Mouse (Mus musculus) erythroblast, adult 5-6 weeks (primary cell): ENCODE measurements around the gene Olfr91. TPM values are rescaled to one million over a fixed set of nuclear protein-coding genes. Genes with fewer than 3 reads are reported as not detected.

Experiments used
- ATAC-seq: replicated peaks from 2 replicates; pipeline ENCODE4 v1.8.0; 2016; ENCODE audit warnings: moderate number of reproducible peaks, mild to moderate bottlenecking, moderate TSS enrichment, inconsistent platforms; ENCODE audit not compliant: poor library complexity, low FRiP score, severe bottlenecking
- total RNA-seq, 2 experiments: library from RNA; stranded (forward) in 1 of 2; stranded (reverse) in 1 of 2; fragments of 150-400 nt in 1 of 2; fragments of 200-764, 138-1000 nt in 1 of 2; gene quantifications; 2 replicates each; pipeline versions ENCODE4 v1.2.3 to v1.2.4; 2015 to 2017; ENCODE audit warnings: low replicate concordance in 2 of 2

The Olfr91 gene
- total RNA-seq, 2 experiments from 2014 or later, result not detected

- no peak for ATAC-seq
Measured at GRCm38 (mm10) chr17:37063063-37063462, 35.0 kb downstream of the Olfr91 start.

- ATAC-seq, result no peak
Measured at GRCm38 (mm10) chr17:37062101-37062641, 35.9 kb downstream of the Olfr91 start.

- ATAC-seq, result no peak
Measured at GRCm38 (mm10) chr17:37061435-37061834, 36.6 kb downstream of the Olfr91 start.

DNA sequence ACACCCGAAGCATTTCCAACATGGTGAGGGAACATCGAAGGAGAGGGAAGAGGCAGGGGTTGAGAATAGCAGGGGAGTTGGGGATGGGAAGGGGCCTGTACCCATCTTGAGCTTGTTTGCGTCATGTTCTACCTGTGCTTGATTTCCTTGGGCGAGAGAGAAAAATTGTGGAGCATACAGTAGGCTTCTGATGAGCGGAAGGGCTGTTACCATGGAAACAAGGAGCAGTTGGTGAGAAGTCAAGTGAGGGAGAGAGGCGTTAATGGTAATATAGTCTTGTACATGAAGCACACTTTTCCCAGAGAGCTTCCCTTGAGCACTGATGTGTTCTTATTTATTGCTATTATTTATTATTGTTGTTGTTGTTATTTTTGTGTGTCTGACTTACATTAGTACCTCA, 41.1 kb downstream of the Olfr91 start:
- ATAC-seq, result no peak

DNA sequence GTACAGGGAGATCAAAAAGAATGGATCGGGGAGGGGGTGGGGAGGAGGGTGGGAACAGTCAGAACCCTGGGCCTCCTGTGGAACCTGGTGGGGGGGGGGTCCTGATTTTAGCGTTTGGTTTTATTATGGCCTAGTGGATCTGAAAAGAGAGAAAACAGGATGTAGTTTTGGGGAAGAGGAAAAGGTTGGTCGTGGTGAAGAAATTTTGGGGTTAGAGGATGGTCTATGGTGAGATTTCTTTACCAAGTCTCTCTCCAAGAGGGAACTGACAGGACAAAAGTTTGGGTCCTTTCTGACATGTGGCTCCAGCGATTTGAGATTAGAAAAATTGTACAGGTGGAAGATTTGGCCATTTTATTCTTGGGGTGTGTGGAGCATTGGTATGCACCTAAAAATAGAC, 46.3 kb downstream of the Olfr91 start:
- ATAC-seq, result no peak

DNA sequence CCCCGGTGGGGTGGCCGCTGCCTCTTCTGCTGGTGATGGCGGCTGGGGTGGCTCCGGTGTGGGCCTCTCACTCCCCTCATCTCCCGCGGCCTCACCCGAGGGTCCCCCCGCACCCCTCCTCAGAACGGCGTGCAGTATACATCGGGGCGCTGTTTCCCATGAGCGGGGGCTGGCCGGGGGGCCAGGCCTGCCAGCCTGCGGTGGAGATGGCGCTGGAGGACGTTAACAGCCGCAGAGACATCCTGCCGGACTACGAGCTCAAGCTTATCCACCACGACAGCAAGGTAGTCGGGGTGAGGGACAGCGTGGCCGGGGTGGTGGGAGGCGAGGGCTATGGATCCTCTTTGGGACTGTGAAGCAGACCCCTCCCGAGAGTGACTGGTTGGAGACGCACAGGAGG, 47.2 kb downstream of the Olfr91 start:
- no peak for ATAC-seq

DNA sequence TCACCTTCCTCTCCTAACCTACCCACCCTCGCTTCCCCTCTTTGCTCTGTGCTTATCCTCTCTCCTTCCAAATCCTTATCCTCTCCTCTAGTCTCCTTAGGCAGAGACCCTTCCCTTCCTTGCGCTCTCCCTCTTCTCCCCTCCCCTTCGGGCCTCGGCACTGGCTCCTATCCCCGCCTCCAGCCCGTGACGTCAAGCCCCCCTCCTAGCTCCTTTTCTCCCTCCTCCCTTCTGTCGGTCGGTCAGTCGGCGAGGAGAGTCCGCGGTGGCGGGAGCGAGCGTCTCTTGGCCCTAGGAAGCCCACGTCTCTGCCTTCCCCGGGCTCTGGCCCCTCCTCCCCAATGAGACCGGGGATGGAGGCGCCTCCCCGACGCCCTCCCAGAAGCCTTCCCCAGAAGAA, 47.7 kb downstream of the Olfr91 start:
- ATAC-seq, result no peak

- ATAC-seq, result no peak
Measured at GRCm38 (mm10) chr17:37049570-37050310, 48.3 kb downstream of the Olfr91 start.

- no peak for ATAC-seq
Measured at GRCm38 (mm10) chr17:37048383-37048782, 49.7 kb downstream of the Olfr91 start.

- no peak for ATAC-seq
Measured at GRCm38 (mm10) chr17:37047981-37048380, 50.1 kb downstream of the Olfr91 start.

- no peak for ATAC-seq
Measured at GRCm38 (mm10) chr17:37047332-37047976, 50.6 kb downstream of the Olfr91 start.

- no peak for ATAC-seq
Measured at GRCm38 (mm10) chr17:37046312-37047112, 51.6 kb downstream of the Olfr91 start.

GRCm38 (mm10) chr17:37045611-37046311, 52.3 kb downstream of the Olfr91 start, which contains the start of gene Gabbr1:
Gene Gabbr1 (plus strand): TSS chr17:37045966.
- no peak for ATAC-seq

- ATAC-seq, result no peak
Measured at GRCm38 (mm10) chr17:37044651-37045244, 53.3 kb downstream of the Olfr91 start.

Other genes with a start within 250 kb of the Olfr91 start
- not detected in 2 replicates for gene Trim15, start 231.1 kb downstream of the Olfr91 start, total RNA-seq (2015; ENCODE audit: low replicate concordance)
- gene Trim15, start 231.1 kb downstream of the Olfr91 start, total RNA-seq (2017; ENCODE audit: low replicate concordance), result 0.70 and 2.5 TPM in 2 replicates
- gene Trim10, start 228.7 kb downstream of the Olfr91 start, total RNA-seq (2015; ENCODE audit: low replicate concordance), result 592 TPM in 2 replicates
- gene Trim10, start 228.7 kb downstream of the Olfr91 start, total RNA-seq (2017; ENCODE audit: low replicate concordance), result 1,227 and 1,601 TPM in 2 replicates
- not detected in 2 replicates for gene Trim40, start 208.2 kb downstream of the Olfr91 start, total RNA-seq (2015; ENCODE audit: low replicate concordance)
- gene Trim40, start 208.2 kb downstream of the Olfr91 start, total RNA-seq (2017; ENCODE audit: low replicate concordance), result not detected in 2 replicates
- gene Trim31, start 200.2 kb downstream of the Olfr91 start, total RNA-seq (2015; ENCODE audit: low replicate concordance), result not detected in 2 replicates
- gene Trim31, start 200.2 kb downstream of the Olfr91 start, total RNA-seq (2017; ENCODE audit: low replicate concordance), result not detected in 2 replicates
- not detected in 2 replicates for gene Rnf39, start 155.4 kb downstream of the Olfr91 start, total RNA-seq (2015; ENCODE audit: low replicate concordance)
- gene Rnf39, start 155.4 kb downstream of the Olfr91 start, total RNA-seq (2017; ENCODE audit: low replicate concordance), result not detected in 2 replicates
- gene Ppp1r11, start 146.5 kb downstream of the Olfr91 start, total RNA-seq (2015; ENCODE audit: low replicate concordance), result 21.9 and 35.5 TPM in 2 replicates
- gene Ppp1r11, start 146.5 kb downstream of the Olfr91 start, total RNA-seq (2017; ENCODE audit: low replicate concordance), result 8.8 and 14.4 TPM in 2 replicates
- gene Znrd1, start 139.7 kb downstream of the Olfr91 start, total RNA-seq (2015; ENCODE audit: low replicate concordance), result 18.8 and 23.2 TPM in 2 replicates
- 5.7 and 11.0 TPM in 2 replicates for gene Znrd1, start 139.7 kb downstream of the Olfr91 start, total RNA-seq (2017; ENCODE audit: low replicate concordance)
- gene Znrd1as, start 139.7 kb downstream of the Olfr91 start, total RNA-seq (2015; ENCODE audit: low replicate concordance), result 3.8 TPM in 1 of 2 replicates, not detected in the other
- 0.51 and 7.0 TPM in 2 replicates for gene Znrd1as, start 139.7 kb downstream of the Olfr91 start, total RNA-seq (2017; ENCODE audit: low replicate concordance)
- not detected in 2 replicates for gene 2410137M14Rik, start 117.0 kb downstream of the Olfr91 start, total RNA-seq (2015; ENCODE audit: low replicate concordance)
- not detected in 2 replicates for gene 2410137M14Rik, start 117.0 kb downstream of the Olfr91 start, total RNA-seq (2017; ENCODE audit: low replicate concordance)
- gene H2-M5, start 108.7 kb downstream of the Olfr91 start, total RNA-seq (2015; ENCODE audit: low replicate concordance), result not detected in 2 replicates
- gene H2-M5, start 108.7 kb downstream of the Olfr91 start, total RNA-seq (2017; ENCODE audit: low replicate concordance), result not detected in 2 replicates
- gene Zfp57, start 97.1 kb downstream of the Olfr91 start, total RNA-seq (2015; ENCODE audit: low replicate concordance), result not detected in 2 replicates
- not detected in 2 replicates for gene Zfp57, start 97.1 kb downstream of the Olfr91 start, total RNA-seq (2017; ENCODE audit: low replicate concordance)
- gene Mog, start 74.9 kb downstream of the Olfr91 start, total RNA-seq (2015; ENCODE audit: low replicate concordance), result not detected in 2 replicates
- gene Mog, start 74.9 kb downstream of the Olfr91 start, total RNA-seq (2017; ENCODE audit: low replicate concordance), result not detected in 2 replicates
- gene Gabbr1, start 52.3 kb downstream of the Olfr91 start, total RNA-seq (2015; ENCODE audit: low replicate concordance), result 0.42 and 1.2 TPM in 2 replicates
- gene Gabbr1, start 52.3 kb downstream of the Olfr91 start, total RNA-seq (2017; ENCODE audit: low replicate concordance), result 0.85 and 1.1 TPM in 2 replicates
- gene Olfr90, start 9.8 kb downstream of the Olfr91 start, total RNA-seq (2015; ENCODE audit: low replicate concordance), result not detected in 2 replicates
- gene Olfr90, start 9.8 kb downstream of the Olfr91 start, total RNA-seq (2017; ENCODE audit: low replicate concordance), result not detected in 2 replicates
- not detected in 2 replicates for gene Olfr92, start 21.8 kb upstream of the Olfr91 start, total RNA-seq (2015; ENCODE audit: low replicate concordance)
- gene Olfr92, start 21.8 kb upstream of the Olfr91 start, total RNA-seq (2017; ENCODE audit: low replicate concordance), result not detected in 2 replicates
- gene Olfr93, start 63.2 kb upstream of the Olfr91 start, total RNA-seq (2015; ENCODE audit: low replicate concordance), result not detected in 2 replicates
- gene Olfr93, start 63.2 kb upstream of the Olfr91 start, total RNA-seq (2017; ENCODE audit: low replicate concordance), result not detected in 2 replicates
- 5.4 TPM in 1 of 2 replicates, not detected in the other for gene Ubd, start 95.6 kb upstream of the Olfr91 start, total RNA-seq (2015; ENCODE audit: low replicate concordance)
- 1.7 and 4.7 TPM in 2 replicates for gene Ubd, start 95.6 kb upstream of the Olfr91 start, total RNA-seq (2017; ENCODE audit: low replicate concordance)
- gene Olfr94, start 102.7 kb upstream of the Olfr91 start, total RNA-seq (2015; ENCODE audit: low replicate concordance), result not detected in 2 replicates
- not detected in 2 replicates for gene Olfr94, start 102.7 kb upstream of the Olfr91 start, total RNA-seq (2017; ENCODE audit: low replicate concordance)
- not detected in 2 replicates for gene Olfr95, start 114.8 kb upstream of the Olfr91 start, total RNA-seq (2015; ENCODE audit: low replicate concordance)
- gene Olfr95, start 114.8 kb upstream of the Olfr91 start, total RNA-seq (2017; ENCODE audit: low replicate concordance), result not detected in 2 replicates
- not detected in 2 replicates for gene Olfr96, start 121.9 kb upstream of the Olfr91 start, total RNA-seq (2015; ENCODE audit: low replicate concordance)
- gene Olfr96, start 121.9 kb upstream of the Olfr91 start, total RNA-seq (2017; ENCODE audit: low replicate concordance), result not detected in 2 replicates
- gene Olfr97, start 139.1 kb upstream of the Olfr91 start, total RNA-seq (2015; ENCODE audit: low replicate concordance), result not detected in 2 replicates
- gene Olfr97, start 139.1 kb upstream of the Olfr91 start, total RNA-seq (2017; ENCODE audit: low replicate concordance), result not detected in 2 replicates
- gene Olfr98, start 165.5 kb upstream of the Olfr91 start, total RNA-seq (2015; ENCODE audit: low replicate concordance), result not detected in 2 replicates
- gene Olfr98, start 165.5 kb upstream of the Olfr91 start, total RNA-seq (2017; ENCODE audit: low replicate concordance), result not detected in 2 replicates
- not detected in 2 replicates for gene H2-M3, start 171.9 kb upstream of the Olfr91 start, total RNA-seq (2015; ENCODE audit: low replicate concordance)
- 2.9 and 3.3 TPM in 2 replicates for gene H2-M3, start 171.9 kb upstream of the Olfr91 start, total RNA-seq (2017; ENCODE audit: low replicate concordance)
- gene Olfr99, start 185.2 kb upstream of the Olfr91 start, total RNA-seq (2015; ENCODE audit: low replicate concordance), result not detected in 2 replicates
- 1.7 TPM in 1 of 2 replicates, not detected in the other for gene Olfr99, start 185.2 kb upstream of the Olfr91 start, total RNA-seq (2017; ENCODE audit: low replicate concordance)
- not detected in 2 replicates for gene Olfr101, start 206.0 kb upstream of the Olfr91 start, total RNA-seq (2015; ENCODE audit: low replicate concordance)
- gene Olfr101, start 206.0 kb upstream of the Olfr91 start, total RNA-seq (2017; ENCODE audit: low replicate concordance), result not detected in 2 replicates
- not detected in 2 replicates for gene Olfr102, start 218.8 kb upstream of the Olfr91 start, total RNA-seq (2015; ENCODE audit: low replicate concordance)
- not detected in 2 replicates for gene Olfr102, start 218.8 kb upstream of the Olfr91 start, total RNA-seq (2017; ENCODE audit: low replicate concordance)
- gene Olfr103, start 241.4 kb upstream of the Olfr91 start, total RNA-seq (2015; ENCODE audit: low replicate concordance), result not detected in 2 replicates
- gene Olfr103, start 241.4 kb upstream of the Olfr91 start, total RNA-seq (2017; ENCODE audit: low replicate concordance), result not detected in 2 replicates